ENCODE assay signal across 11 mouse cellular contexts in the genomic region with DNA sequence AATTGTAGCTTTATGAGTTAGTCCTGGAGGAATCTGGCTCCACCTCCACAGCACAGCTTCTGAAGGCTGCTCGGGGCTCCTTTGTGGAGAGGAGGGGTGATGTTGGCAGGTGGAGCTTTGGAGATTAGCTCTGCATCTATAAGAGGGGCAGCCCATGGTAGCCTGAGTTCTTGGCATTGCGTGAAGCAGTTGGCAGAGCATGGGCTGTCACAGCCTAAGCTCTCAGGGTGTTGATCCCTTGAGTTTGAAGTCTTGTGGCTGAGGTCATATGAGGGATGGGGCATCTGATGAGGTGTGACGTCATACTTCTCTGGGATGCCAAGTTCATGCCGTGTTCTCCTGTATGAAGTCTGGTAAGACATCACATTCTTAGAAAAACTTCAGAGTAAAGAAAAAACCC.
DNase-seq lines count a peak whose midpoint lies in the region; ATAC-seq lines count a peak whose summit lies in the region.
"Had no signal": no experiment of that assay in that cellular context is flagged by ENCODE, and none has a peak within 500 bp of the region (broad histone marks: within the 10 kb centered on the region; RNA-seq: fewer than 3 reads in every experiment).

No protein-coding gene starts in this region.

- H3K9ac ChIP-seq in heart, embryonic 14.5 days (ENCODE audit: low read length): no peak overlapping the region
- H3K9ac ChIP-seq in liver, embryonic 12.5 days: peak overlapping the region; percentile 59

- H3K27ac ChIP-seq in heart, embryonic 14.5 days (replicated peaks in 1 of 2; ENCODE audit: control insufficient read depth in 1 of 2, insufficient read depth in 1 of 2, low read depth in 2 of 2, low read length in 2 of 2): no peak overlapping the region
- H3K27ac ChIP-seq in liver, embryonic 12.5 days: peak overlapping the region; percentile 99
- H3K27ac ChIP-seq: macrophage had no signal

- H3K36me3 ChIP-seq in heart, embryonic 14.5 days (ENCODE audit: control insufficient read depth, insufficient read depth, low read length): no peaks in the 10 kb centered on the region
- H3K36me3 ChIP-seq in liver, embryonic 12.5 days: no peaks in the 10 kb centered on the region

- H3K4me1 ChIP-seq in heart, embryonic 14.5 days (ENCODE audit: control insufficient read depth in 2 of 2, insufficient read depth in 2 of 2, low read length in 2 of 2): peaks cover 6 to 7% of the 10 kb centered on the region in 2 experiments
- H3K4me1 ChIP-seq in liver, embryonic 12.5 days: peaks cover 29% of the 10 kb centered on the region

- no peaks in the 10 kb centered on the region for H3K27me3 ChIP-seq in heart, embryonic 14.5 days (ENCODE audit: control insufficient read depth, insufficient read depth, low read length)
- H3K27me3 ChIP-seq in liver, embryonic 12.5 days (replicated peaks): no peaks in the 10 kb centered on the region

- 29% methylated on average over 4 of the region's 4 CpGs for WGBS in heart, embryonic 14.5 days
- WGBS in liver, embryonic 12.5 days (ENCODE audit: insufficient replicate concordance): 35% methylated on average over 4 of the region's 4 CpGs

- H3K9me3 ChIP-seq in heart, embryonic 14.5 days (ENCODE audit: control insufficient read depth, low read length): 0 out of 2 replicates have a peak, but pooled peaks cover 7% of the 10 kb centered on the region
- H3K9me3 ChIP-seq in liver, embryonic 12.5 days (replicated peaks): no peaks in the 10 kb centered on the region

- H3K4me2 ChIP-seq in heart, embryonic 14.5 days (ENCODE audit: low read length): peak overlapping the region; percentile 51
- peak overlapping the region; percentile 67 for H3K4me2 ChIP-seq in liver, embryonic 12.5 days

- no peak for ATAC-seq in heart, embryonic 14.5 days (ENCODE audit: insufficient number of reproducible peaks, insufficient read depth, low FRiP score, low read depth)
- ATAC-seq in liver, embryonic 12.5 days: peak; percentile 82
- ATAC-seq: intestine, postnatal 0 days had no signal

- DNase-seq in heart, adult 18-20 months: no peak
- DNase-seq in spleen, adult 12 weeks (ENCODE audit: low spot score): peak; percentile 16
- no peak for DNase-seq in spleen, postnatal 4 days (ENCODE audit: low spot score in 2 of 2)
- no peak for DNase-seq in adrenal gland, adult 2 months
- DNase-seq in thymus, postnatal 4 days: no peak
- DNase-seq: adrenal gland, postnatal 36 days; thymus, postnatal 36 days had no signal

- 0 out of 4 replicates have a peak overlapping the region, but pooled peaks of 1 of the 2 experiments have one; percentile 4 for H3K4me3 ChIP-seq in heart, embryonic 14.5 days (ENCODE audit: control insufficient read depth in 1 of 2, insufficient read depth in 1 of 2, low read depth in 1 of 2, low read length in 2 of 2)
- H3K4me3 ChIP-seq in liver, embryonic 12.5 days: peak overlapping the region; percentile 42
